Mouse (Mus musculus) central nervous system, embryonic 18 days (tissue): Measurements from ENCODE around the gene Camk2n1. TPM values are rescaled to one million over a fixed set of nuclear protein-coding genes. Genes with fewer than 3 reads are reported as not detected.

Experiments used
- polyA plus RNA-seq: library from polyadenylated mRNA; depleted of rRNA; stranded (reverse); fragments of >200 nt; gene quantifications from 2 replicates; pipeline ENCODE4 v1.2.3, GENCODE M21; 2012; rRNA removed

The Camk2n1 gene
- polyA plus RNA-seq, result 44.5 and 47.5 TPM in 2 replicates

DNA sequence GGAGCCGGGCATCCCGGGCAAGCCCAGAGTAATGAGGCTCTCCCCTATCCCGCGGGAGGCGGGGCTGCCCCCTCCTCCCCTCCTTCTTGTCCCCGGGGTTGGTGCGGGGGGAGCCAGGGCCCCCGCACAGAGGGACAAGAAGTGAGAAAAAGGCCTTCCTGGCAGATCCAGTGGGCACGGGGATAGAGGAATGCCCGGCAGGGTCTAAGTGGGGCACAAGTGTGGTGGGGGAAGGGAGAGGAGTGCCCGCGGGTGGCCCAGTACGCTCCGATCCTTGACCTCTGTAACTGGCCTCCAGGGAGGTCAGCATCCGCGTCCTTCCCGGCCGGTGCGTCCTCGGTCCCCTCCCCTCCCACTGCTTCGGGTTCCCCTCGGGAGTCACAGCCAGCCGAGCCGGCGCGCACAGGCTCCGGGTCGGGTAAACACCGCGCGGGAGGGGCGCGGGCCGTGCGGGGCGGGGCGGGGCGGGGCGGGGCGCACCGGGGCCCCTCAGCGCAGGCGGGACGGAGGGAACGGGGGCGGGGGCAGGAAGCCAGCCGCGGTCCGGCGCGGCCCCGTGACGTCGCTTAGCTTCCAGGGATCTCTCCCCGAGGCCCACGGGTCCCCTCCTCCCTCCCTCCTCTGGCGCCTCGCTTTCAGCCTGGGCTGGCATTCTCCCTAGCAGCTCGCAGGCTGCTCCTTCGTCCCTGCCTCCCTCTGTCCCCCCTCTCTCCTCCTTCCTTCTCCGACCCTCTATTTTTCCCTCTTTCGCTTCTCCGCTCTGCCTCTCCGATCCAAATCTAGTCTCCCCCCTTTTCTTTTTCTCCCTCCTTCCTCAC lies at the start of gene Camk2n1:
TSS of gene Camk2n1 (plus strand) at position 562 of the 818 bp plus-strand sequence.

DNA sequence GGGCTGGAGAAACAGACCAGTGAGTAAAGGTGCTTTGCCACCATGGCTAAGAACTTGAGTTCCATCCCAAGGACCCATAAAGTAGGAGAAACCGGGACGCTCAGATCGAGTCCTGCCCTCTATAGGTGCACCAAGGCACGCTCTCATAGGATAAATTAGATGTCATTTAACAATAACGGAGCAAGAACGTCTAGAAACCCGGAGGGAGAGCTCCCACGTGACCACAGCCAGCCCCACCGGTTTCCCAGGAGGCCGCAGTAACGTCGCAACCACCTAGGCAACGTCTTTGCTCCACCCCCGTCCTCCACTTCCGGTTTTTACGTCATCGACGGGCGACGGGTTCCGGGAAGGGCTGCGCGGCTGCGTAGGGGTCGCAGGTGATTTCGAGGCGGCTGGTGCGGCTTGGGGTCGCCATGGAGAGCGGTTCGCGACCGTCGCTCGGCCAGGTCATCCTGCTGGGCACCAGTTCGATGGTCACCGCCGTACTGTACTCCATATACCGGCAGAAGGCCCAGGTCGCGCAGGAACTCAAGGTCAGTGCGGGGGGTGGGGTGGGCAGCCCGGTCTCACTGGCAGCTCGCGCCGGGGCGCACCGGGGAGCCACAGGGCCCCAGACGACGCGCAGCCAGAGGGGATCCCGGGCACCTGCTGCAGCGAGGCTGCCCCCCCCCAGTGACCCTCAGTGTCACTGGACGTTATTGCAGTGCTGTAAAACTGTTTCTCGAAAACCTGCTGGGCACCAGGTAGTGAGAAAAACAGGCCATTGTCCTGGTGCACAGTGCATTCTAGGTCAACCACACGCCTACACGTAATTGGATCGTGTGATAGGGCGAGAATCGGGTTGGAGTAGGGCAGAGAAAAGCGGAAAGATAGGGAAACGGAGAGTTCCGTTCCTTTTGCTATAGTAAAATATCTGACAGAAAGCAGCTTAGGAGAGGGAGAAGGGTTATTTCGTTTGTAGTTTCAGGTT lies 19.5 kb upstream of the Camk2n1 start, which contains the start of gene Mul1:
TSS of gene Mul1 (plus strand) at position 325 of the 970 bp plus-strand sequence.

Other genes with a start within 250 kb of the Camk2n1 start
- 186 and 197 TPM in 2 replicates for gene Hp1bp3, start 238.0 kb upstream of the Camk2n1 start, polyA plus RNA-seq
- gene Sh2d5, start 203.9 kb upstream of the Camk2n1 start, polyA plus RNA-seq, result 28.9 and 29.2 TPM in 2 replicates
- gene Kif17, start 203.9 kb upstream of the Camk2n1 start, polyA plus RNA-seq, result 4.9 and 5.4 TPM in 2 replicates
- gene Ddost, start 149.6 kb upstream of the Camk2n1 start, polyA plus RNA-seq, result 142 and 152 TPM in 2 replicates
- gene Pink1, start 128.0 kb upstream of the Camk2n1 start, polyA plus RNA-seq, result 105 and 107 TPM in 2 replicates
- gene Cda, start 86.3 kb upstream of the Camk2n1 start, polyA plus RNA-seq, result 3.9 and 5.1 TPM in 2 replicates
- gene Fam43b, start 57.8 kb upstream of the Camk2n1 start, polyA plus RNA-seq, result 13.0 and 13.7 TPM in 2 replicates
- gene Mul1, start 19.6 kb upstream of the Camk2n1 start, polyA plus RNA-seq, result 18.5 and 20.5 TPM in 2 replicates
- gene Vwa5b1, start 181.6 kb downstream of the Camk2n1 start, polyA plus RNA-seq, result 1.6 and 2.3 TPM in 2 replicates